Mouse (Mus musculus) hindbrain, embryonic 15.5 days (tissue): Measurements from ENCODE around the gene Lrrc4b. TPM values are rescaled to one million over a fixed set of nuclear protein-coding genes. Genes with fewer than 3 reads are reported as not detected.
A peak's percentile ranks its signal among the peaks of the same experiment; 100 is the strongest.

Experiments used
- ATAC-seq: fragments of 200-750 bp; cut with Nextera tagmentation; 2 replicates; pipeline ENCODE4 v1.8.0; 2017; ENCODE audit warnings: low read depth, moderate number of reproducible peaks, moderate TSS enrichment; ENCODE audit not compliant: low FRiP score
- H3K27ac ChIP-seq: fragments of 300-500 bp; sonication (generic); replicated peaks from 2 replicates; pipeline ENCODE4 v1.5.1; 2015; ENCODE audit warnings: mild to moderate bottlenecking, inconsistent platforms
- H3K27me3 ChIP-seq: fragments of 300-500 bp; sonication (generic); 2 replicates; pipeline ENCODE4 v1.6.1; 2015; ENCODE audit warnings: control low read depth, inconsistent platforms
- H3K36me3 ChIP-seq: fragments of 300-500 bp; sonication (generic); 2 replicates; pipeline ENCODE4 v1.6.1; 2015; ENCODE audit warnings: control low read depth, inconsistent platforms
- H3K4me1 ChIP-seq: fragments of 300-500 bp; sonication (generic); replicated peaks from 2 replicates; pipeline ENCODE4 v1.6.1; 2015; ENCODE audit warnings: control low read depth, inconsistent platforms
- H3K4me2 ChIP-seq: fragments of 300-500 bp; sonication (generic); 2 replicates; pipeline ENCODE4 v1.6.1; 2015; ENCODE audit warnings: moderate library complexity, mild to moderate bottlenecking, inconsistent platforms
- H3K4me3 ChIP-seq: fragments of 300-500 bp; sonication (generic); 2 replicates; pipeline ENCODE4 v1.5.1; 2015; ENCODE audit warnings: mild to moderate bottlenecking, inconsistent platforms
- H3K9ac ChIP-seq: fragments of 300-500 bp; sonication (generic); 2 replicates; pipeline ENCODE4 v1.6.1; 2015; ENCODE audit warnings: inconsistent platforms
- H3K9me3 ChIP-seq: fragments of 300-500 bp; sonication (generic); 2 replicates; pipeline ENCODE4 v1.6.1; 2016; ENCODE audit warnings: control low read depth, inconsistent platforms
- WGBS: fragments of 180-500 bp; shearing (Covaris S2); methylation state at CpG from one replicate; pipeline ENCODE4 v1.1.7; 2015; 5-methylcytosine and 5-hydroxymethylcytosine counted together
- polyA plus RNA-seq: library from polyadenylated mRNA; unstranded; fragments of >200 nt; fragmentation: Nextera tagmentation; extraction: Ambion mirVana; gene quantifications from 2 replicates; pipeline ENCODE4 v1.2.1, GENCODE M21; 2015

Lrrc4b gene
- 16.7 and 16.9 TPM in 2 replicates for polyA plus RNA-seq

DNA sequence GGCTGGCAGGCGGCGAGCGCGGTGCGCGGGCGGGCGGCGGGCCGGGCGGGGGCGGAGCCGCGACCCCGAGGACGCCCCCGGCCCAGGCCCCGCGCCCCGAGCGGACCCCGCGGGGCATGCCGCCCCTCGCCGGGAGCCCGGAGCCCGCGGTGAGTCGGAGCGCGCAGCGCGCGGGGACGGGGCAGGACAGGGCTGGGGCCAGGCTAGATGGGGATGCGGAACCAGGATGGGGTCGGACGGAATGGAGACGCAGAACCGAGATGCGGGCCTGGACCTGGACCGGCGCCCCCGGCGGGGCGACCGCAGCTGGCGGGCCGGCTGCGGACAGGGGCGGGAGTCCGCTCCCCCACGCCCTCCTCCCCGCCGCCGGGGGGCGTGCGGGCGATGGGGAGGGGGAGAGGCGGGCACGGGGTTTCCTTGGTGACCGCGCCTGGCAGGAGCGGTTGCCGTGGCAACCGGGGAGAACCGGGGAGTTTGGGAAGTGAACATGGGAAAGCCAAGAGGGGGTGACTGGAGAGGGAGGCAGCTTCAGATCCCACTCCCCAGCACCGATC is at the start of gene Lrrc4b:
TSS of gene Lrrc4b (plus strand) at position 51 of the 554 bp plus-strand sequence.
- H3K27me3 ChIP-seq: no peaks in the 10 kb centered on the region
- under 1% methylated on average over 49 of the region's 69 CpGs for WGBS
- peak within 1 kb of the TSS; percentile 96 for H3K4me2 ChIP-seq
- no peaks in the 10 kb centered on the region for H3K9me3 ChIP-seq
- H3K27ac ChIP-seq: peak within 1 kb of the TSS; percentile 100
- H3K36me3 ChIP-seq: no peaks in the 10 kb centered on the region
- H3K9ac ChIP-seq: peak within 1 kb of the TSS; percentile 97
- H3K4me3 ChIP-seq: peak within 1 kb of the TSS; percentile 92
- H3K4me1 ChIP-seq: peaks cover 58% of the 10 kb centered on the region
- peak; percentile 54 for ATAC-seq

DNA sequence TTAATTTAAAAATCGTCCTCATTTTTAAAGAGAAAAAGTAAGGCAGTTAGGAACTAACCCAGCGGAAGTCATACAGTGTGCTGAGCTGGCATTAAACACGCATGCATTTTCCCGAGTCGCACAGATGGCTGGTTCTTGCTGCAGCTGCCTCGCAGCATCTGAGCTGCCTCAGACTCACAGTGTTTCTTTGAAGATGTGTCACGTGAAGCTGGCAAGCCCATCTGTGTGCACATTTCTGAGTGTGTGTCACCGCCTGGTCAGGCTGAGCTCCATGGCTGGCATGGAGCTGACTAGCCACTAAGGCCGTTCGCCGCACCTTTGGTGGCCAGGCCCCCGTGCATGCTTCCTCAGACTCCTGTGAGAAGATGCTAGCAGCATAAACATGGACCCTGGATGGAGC is 46.3 kb upstream of the Lrrc4b start:
- Histone ChIP-seq H3K4me2 (peak overlapping the region; percentile 18; the same call in 1 of the 2 replicates), H3K27ac (peak overlapping the region; percentile 78), H3K36me3 (no peaks in the 10 kb centered on the region), H3K4me3 (no peak overlapping the region), H3K9me3 (no peaks in the 10 kb centered on the region), H3K4me1 (peaks cover 25% of the 10 kb centered on the region; the same call in 1 of the 2 replicates), H3K9ac (no peak overlapping the region), H3K27me3 (no peaks in the 10 kb centered on the region)
- peak; percentile 33; the same call in 1 of the 2 replicates for ATAC-seq
- 46% methylated on average over 12 of the region's 12 CpGs for WGBS

DNA sequence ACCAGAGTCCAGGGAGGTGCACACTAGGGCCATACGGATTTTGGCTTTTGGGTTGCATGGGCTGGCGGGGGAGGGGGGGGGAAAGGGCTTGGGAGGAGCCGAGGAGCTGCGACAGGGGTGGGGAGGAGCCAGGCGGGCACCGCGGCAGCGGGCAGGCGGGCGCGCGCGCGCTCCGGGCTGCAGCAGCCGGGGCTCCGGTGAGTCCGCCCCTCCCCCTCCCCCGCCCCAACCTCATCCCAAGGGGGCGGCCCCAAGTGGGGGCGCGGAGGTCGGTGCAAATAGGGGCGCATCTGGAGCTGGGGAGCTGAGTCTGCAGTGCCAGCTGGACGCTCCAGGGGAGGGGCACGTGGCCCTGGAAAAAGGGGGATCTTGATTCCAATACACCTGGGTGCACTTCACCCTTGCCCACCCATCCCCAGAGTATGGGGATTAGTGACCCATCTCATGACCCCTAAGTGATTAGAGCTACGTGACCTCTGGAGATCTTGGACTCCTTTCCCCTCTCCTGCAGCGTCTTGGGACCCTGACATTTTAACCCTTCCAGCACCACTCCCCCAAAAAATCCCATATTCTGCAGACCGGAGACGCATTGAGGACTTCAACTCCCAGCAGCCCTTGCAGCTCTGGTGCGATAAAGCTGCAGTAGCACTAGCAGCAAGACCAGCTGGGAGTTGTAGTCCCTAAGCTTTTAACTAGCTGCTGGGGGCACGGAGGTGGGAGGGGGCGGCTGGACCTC is 44.7 kb upstream of the Lrrc4b start, which contains the start of gene Syt3:
TSS of gene Syt3 (plus strand) at position 123 of the 736 bp plus-strand sequence.
- 1% methylated on average over 27 of the region's 33 CpGs for WGBS

GRCm38 (mm10) chr7:44384716-44385059 is 44.1 kb upstream of the Lrrc4b start:
- Histone ChIP-seq H3K4me2 (peak overlapping the region; percentile 93), H3K27me3 (no peaks in the 10 kb centered on the region), H3K36me3 (no peaks in the 10 kb centered on the region), H3K4me3 (peak overlapping the region; percentile 67), H3K4me1 (peaks cover 25% of the 10 kb centered on the region; the same call in 1 of the 2 replicates), H3K9me3 (no peaks in the 10 kb centered on the region), H3K27ac (peak overlapping the region; percentile 78), H3K9ac (peak overlapping the region; percentile 73)
- WGBS: 3% methylated on average over 11 of the region's 17 CpGs
- ATAC-seq: peak; percentile 74

More for the DNA sequence above, 44.7 kb upstream of the Lrrc4b start, which contains the start of gene Syt3:
- peak; percentile 91 for ATAC-seq
- peak within 1 kb of the TSS; percentile 67 for H3K4me3 ChIP-seq
- peak within 1 kb of the TSS; percentile 73 for H3K9ac ChIP-seq
- peak within 1 kb of the TSS; percentile 78 for H3K27ac ChIP-seq
- H3K27me3 ChIP-seq: no peaks in the 10 kb centered on the region
- H3K9me3 ChIP-seq: no peaks in the 10 kb centered on the region
- H3K36me3 ChIP-seq: no peaks in the 10 kb centered on the region
- H3K4me2 ChIP-seq: peak within 1 kb of the TSS; percentile 93
- peaks cover 25% of the 10 kb centered on the region; the same call in 1 of the 2 replicates for H3K4me1 ChIP-seq

GRCm38 (mm10) chr7:44385720-44386119 is 43.1 kb upstream of the Lrrc4b start, which contains the start of gene 1700008O03Rik:
Gene 1700008O03Rik (minus strand): TSS chr7:44385820.
- Histone ChIP-seq H3K27ac (peak within 1 kb of the TSS; percentile 78), H3K4me2 (peak within 1 kb of the TSS; percentile 93), H3K36me3 (no peaks in the 10 kb centered on the region), H3K4me3 (peak within 1 kb of the TSS; percentile 67), H3K4me1 (peaks cover 25% of the 10 kb centered on the region; the same call in 1 of the 2 replicates), H3K9me3 (no peaks in the 10 kb centered on the region), H3K27me3 (no peaks in the 10 kb centered on the region), H3K9ac (peak within 1 kb of the TSS; percentile 73)
- ATAC-seq: no peak
- 83% methylated on average over 12 of the region's 12 CpGs for WGBS

DNA sequence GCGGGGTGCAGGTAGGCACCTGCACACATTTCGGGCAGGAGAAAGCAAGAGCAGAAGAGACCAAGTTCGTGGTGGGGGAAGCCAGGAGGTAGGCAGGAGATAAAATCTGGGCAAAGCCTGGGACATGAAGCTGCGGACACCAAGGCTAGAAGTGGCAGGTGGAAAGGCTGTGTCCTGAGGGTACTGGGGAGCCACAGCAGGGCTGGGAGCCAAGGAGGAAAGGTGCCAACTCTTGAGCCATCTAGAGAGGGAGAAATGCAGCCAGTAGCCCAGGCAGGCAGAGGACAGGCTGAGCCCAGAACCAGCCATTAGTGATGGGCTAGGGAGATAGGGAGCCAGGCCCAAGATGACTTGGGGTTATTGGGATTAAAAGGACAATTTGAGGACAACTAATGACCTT is 37.0 kb upstream of the Lrrc4b start:
- WGBS: 85% methylated on average over 4 of the region's 4 CpGs
- Histone ChIP-seq H3K9ac (no peak overlapping the region), H3K9me3 (no peaks in the 10 kb centered on the region), H3K4me3 (no peak overlapping the region), H3K27ac (no peak overlapping the region), H3K4me2 (no peak overlapping the region), H3K36me3 (no peaks in the 10 kb centered on the region), H3K27me3 (no peaks in the 10 kb centered on the region), H3K4me1 (no peaks in the 10 kb centered on the region)
- no peak for ATAC-seq

DNA sequence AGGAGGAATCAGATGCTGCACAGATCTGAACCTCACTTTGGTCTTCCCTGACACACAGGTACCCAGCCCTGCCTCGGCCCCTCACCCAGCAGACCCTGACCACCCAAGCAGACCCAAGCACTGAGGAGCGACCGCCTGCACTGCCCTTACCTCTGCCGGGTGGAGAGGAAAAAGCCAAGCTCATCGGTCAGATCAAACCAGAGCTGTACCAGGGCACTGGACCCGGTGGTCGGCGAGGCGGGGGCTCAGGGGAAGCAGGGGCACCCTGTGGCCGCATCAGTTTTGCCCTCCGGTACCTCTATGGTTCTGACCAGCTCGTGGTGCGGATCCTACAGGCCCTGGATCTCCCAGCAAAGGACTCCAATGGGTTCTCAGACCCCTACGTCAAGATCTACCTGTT is 36.5 kb upstream of the Lrrc4b start:
- ATAC-seq: no peak
- H3K36me3 ChIP-seq: no peaks in the 10 kb centered on the region
- WGBS: 87% methylated on average over 14 of the region's 14 CpGs
- H3K4me2 ChIP-seq: no peak overlapping the region
- H3K9ac ChIP-seq: no peak overlapping the region
- no peak overlapping the region for H3K27ac ChIP-seq
- H3K27me3 ChIP-seq: no peaks in the 10 kb centered on the region
- H3K9me3 ChIP-seq: no peaks in the 10 kb centered on the region
- no peaks in the 10 kb centered on the region for H3K4me1 ChIP-seq
- no peak overlapping the region for H3K4me3 ChIP-seq

GRCm38 (mm10) chr7:44393284-44393683 is 35.5 kb upstream of the Lrrc4b start:
- Histone ChIP-seq H3K4me2 (no peak overlapping the region), H3K9ac (no peak overlapping the region), H3K4me1 (no peaks in the 10 kb centered on the region), H3K36me3 (no peaks in the 10 kb centered on the region), H3K4me3 (no peak overlapping the region), H3K27me3 (no peaks in the 10 kb centered on the region), H3K27ac (no peak overlapping the region), H3K9me3 (no peaks in the 10 kb centered on the region)
- no peak for ATAC-seq
- 91% methylated on average over 17 of the region's 17 CpGs for WGBS

DNA sequence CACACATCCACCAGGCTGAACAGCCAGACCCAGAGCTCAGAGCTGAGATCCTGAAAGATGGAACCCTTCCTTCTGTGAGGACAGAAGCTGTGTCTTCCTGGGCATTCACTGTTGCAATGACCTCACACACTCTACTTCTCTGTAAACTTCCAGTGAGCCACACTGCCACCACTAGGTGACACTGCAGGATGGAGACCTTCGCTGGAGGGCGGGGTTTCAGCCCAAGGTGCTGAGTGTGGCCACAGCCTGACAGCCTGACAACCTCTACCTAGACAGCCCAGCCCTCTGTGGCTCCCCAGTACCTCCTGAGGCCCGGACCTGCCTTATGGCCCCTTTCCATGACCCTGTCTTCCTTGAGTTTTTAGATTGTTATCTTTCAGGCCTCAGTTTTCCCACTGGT is 30.2 kb upstream of the Lrrc4b start:
- Histone ChIP-seq H3K9ac (no peak overlapping the region), H3K4me3 (no peak overlapping the region), H3K4me1 (no peaks in the 10 kb centered on the region), H3K9me3 (no peaks in the 10 kb centered on the region), H3K27ac (no peak overlapping the region), H3K4me2 (no peak overlapping the region), H3K27me3 (no peaks in the 10 kb centered on the region), H3K36me3 (no peaks in the 10 kb centered on the region)
- ATAC-seq: peak; percentile 61
- WGBS: 21% methylated on average over 3 of the region's 3 CpGs

DNA sequence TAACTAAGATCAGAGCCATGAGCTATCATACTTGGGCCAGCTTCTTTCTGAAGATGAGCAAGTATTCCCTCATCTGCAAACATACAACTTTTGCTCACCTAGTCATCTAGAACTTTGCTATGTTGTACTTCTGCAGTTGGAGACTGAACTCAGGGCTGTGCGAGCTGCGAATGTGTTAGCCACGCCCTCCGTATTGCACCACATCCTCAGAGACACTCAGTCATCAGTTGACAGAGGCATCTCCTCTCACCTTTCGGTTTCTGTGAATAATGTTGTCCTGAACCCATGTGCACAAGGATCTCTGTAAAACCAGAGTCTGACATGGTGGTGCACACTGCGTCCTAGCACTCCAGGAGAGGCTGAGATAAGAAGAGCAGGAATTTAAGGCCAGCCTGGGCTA is 27.1 kb upstream of the Lrrc4b start:
- peaks cover 10% of the 10 kb centered on the region for H3K4me1 ChIP-seq
- no peaks in the 10 kb centered on the region for H3K36me3 ChIP-seq
- no peak overlapping the region for H3K9ac ChIP-seq
- WGBS: 88% methylated on average over 6 of the region's 6 CpGs
- H3K9me3 ChIP-seq: no peaks in the 10 kb centered on the region
- no peak overlapping the region for H3K4me2 ChIP-seq
- H3K4me3 ChIP-seq: no peak overlapping the region
- H3K27me3 ChIP-seq: no peaks in the 10 kb centered on the region
- ATAC-seq: no peak
- no peak overlapping the region for H3K27ac ChIP-seq

DNA sequence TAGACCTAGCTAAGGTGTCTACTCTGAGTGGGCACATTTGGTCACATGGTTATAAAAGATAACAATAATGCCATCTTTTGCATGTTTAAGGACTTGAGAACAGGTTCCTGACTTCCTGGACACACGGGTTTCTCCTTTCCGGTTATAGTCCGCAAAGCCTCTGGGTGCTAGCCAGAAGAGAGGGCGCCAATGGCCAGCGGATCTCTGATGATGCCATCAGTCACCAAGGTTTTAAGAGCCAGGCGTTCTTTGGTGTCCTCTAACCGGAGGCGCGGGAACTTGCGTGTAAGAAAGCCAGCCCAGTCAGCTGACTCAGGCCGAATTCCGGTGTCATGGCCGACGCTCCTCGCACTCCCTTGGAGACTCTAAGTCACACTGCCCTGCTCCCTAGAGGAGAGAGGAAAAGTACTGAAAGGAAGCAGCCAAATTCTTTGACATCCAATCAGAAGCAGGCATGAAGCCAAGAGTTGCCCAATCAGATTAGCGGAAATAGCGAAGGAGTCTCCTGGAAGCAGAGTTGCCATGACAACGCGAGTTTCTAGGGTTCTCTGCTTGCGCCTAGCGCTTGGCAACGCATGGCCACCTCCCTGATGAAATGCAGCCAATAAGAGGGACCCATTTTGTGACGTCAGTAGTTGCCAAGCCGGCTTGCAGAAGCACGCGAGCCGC is 23.3 kb upstream of the Lrrc4b start:
- H3K4me1 ChIP-seq: peaks cover 10% of the 10 kb centered on the region
- H3K27ac ChIP-seq: peak overlapping the region; percentile 93
- no peaks in the 10 kb centered on the region for H3K27me3 ChIP-seq
- peak overlapping the region; percentile 46 for H3K4me3 ChIP-seq
- H3K9ac ChIP-seq: peak overlapping the region; percentile 46
- peak overlapping the region; percentile 71 for H3K4me2 ChIP-seq
- no peaks in the 10 kb centered on the region for H3K36me3 ChIP-seq
- peak; percentile 98 for ATAC-seq
- WGBS: 1% methylated on average over 27 of the region's 27 CpGs
- no peaks in the 10 kb centered on the region for H3K9me3 ChIP-seq

- under 1% methylated on average over 5 of the region's 5 CpGs for WGBS
- no peaks in the 10 kb centered on the region for H3K27me3 ChIP-seq
- no peak overlapping the region for H3K4me3 ChIP-seq
- peak overlapping the region; percentile 71; the same call in 1 of the 2 replicates for H3K4me2 ChIP-seq
- no peaks in the 10 kb centered on the region for H3K9me3 ChIP-seq
- peaks cover 10% of the 10 kb centered on the region for H3K4me1 ChIP-seq
- no peaks in the 10 kb centered on the region for H3K36me3 ChIP-seq
- H3K27ac ChIP-seq: no peak overlapping the region
- H3K9ac ChIP-seq: no peak overlapping the region
- no peak for ATAC-seq
Observed at GRCm38 (mm10) chr7:44406015-44406355, 22.8 kb upstream of the Lrrc4b start.
